Mouse (Mus musculus): ENCODE results near the gene Rap2c. TPM values are rescaled to one million over a fixed set of nuclear protein-coding genes. Genes with fewer than 3 reads are reported as not detected.

Gene Rap2c
- polyA plus RNA-seq, 1 experiment from 2014 or later, result 32.5 TPM

DNA sequence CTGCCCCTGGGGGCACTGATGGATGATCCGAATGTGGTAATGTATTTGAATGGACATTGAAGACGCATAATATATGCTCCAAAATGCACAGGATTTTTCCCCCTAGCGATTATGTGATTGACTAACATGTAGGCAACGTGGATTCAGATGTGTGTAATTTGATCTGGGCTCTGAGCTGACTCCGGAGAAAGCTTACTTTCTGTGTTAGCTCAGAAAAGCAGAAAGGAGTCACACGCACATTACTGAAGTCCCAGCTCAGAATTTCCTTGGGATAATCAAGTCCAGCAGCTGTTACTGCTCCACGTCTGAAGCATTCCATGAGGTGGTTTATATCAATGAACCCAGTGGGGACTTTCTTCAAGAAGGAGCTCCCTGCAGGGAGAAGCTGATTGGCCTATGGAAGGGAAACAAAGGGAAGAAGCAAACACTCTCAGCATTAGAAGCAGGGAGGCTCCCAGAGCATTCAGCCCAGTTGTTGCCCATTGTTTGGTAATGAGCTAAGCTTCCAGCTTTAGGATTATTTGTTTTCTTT, 17.9 kb upstream of the Rap2c start:
- Histone ChIP-seq H3K36me3 (ENCODE audit: control insufficient read depth, insufficient read depth, low read length) (no peaks in the 10 kb centered on the region), H3K4me1 (ENCODE audit: control insufficient read depth, insufficient read depth, low read length) (no peaks in the 10 kb centered on the region), H3K4me3 (ENCODE audit: low read depth, low read length) (no peak overlapping the region), H3K9me3 (replicated peaks; ENCODE audit: control insufficient read depth, low read length) (no peaks in the 10 kb centered on the region), H3K4me2 (no peak overlapping the region), H3K27me3 (ENCODE audit: control insufficient read depth, insufficient read depth, low read length) (no peaks in the 10 kb centered on the region), H3K9ac (ENCODE audit: low read depth, low read length) (no peak overlapping the region), H3K27ac (ENCODE audit: low read depth, low read length) (no peak overlapping the region)
- ATAC-seq (replicated peaks; ENCODE audit: insufficient number of reproducible peaks, low FRiP score, low TSS enrichment), result no peak
- 28% methylated on average over 7 of the region's 7 CpGs for WGBS (ENCODE audit: insufficient replicate concordance)

DNA sequence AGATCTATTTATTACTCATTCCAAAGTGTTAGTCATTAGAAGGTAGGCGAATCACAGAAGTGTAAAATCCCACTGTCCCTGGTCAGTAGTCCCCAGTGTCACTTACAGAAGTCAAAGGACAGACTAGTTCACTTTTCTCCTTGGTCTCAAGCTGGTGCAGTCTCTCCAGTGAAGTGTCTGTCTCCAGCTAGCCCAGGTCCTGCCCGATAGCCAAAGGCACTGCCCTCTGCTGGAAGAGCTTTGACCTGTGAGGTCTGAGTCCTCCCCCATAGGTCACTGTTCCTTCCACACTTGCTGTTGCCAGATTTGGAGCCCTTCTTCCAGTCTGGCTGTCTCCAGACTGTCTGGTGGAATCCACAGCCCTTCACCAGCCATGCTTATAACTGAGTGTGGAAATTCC, 2.1 kb upstream of the Rap2c start:
- Histone ChIP-seq H3K9ac (ENCODE audit: low read depth, low read length) (peak overlapping the region; percentile 85; the same call in 1 of the 2 replicates), H3K36me3 (ENCODE audit: control insufficient read depth, insufficient read depth, low read length) (no peaks in the 10 kb centered on the region), H3K4me1 (ENCODE audit: control insufficient read depth, insufficient read depth, low read length) (0 out of 2 replicates have a peak, but pooled peaks cover 2% of the 10 kb centered on the region), H3K27ac (ENCODE audit: low read depth, low read length) (peak overlapping the region; percentile 98), H3K4me2 (peak overlapping the region; percentile 55), H3K9me3 (replicated peaks; ENCODE audit: control insufficient read depth, low read length) (no peaks in the 10 kb centered on the region), H3K4me3 (ENCODE audit: low read depth, low read length) (0 out of 2 replicates have a peak overlapping the region, but pooled peaks have one; percentile 55), H3K27me3 (ENCODE audit: control insufficient read depth, insufficient read depth, low read length) (no peaks in the 10 kb centered on the region)
- 31% methylated on average over 2 of the region's 2 CpGs for WGBS (ENCODE audit: insufficient replicate concordance)
- no peak for ATAC-seq (replicated peaks; ENCODE audit: insufficient number of reproducible peaks, low FRiP score, low TSS enrichment)

DNA sequence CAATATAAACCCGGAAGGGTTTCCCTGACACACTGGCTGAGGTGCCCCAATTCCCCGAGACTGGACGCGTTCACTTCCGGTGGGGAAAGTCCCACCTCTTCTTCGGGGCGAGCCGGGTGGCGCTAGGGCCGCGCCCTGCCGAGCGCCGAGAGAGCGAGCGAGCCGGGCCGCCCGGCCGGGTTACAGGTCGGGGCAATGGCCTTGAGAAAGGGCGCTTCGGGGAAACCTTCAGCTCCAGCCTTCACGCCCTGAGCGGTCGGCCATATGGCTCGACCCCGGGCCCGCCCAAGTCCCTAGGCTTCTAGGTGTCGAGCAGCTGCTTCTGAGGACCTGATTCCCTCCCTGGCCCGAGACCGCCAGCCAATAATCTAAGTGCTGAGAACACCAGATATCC, 965 bp upstream of the Rap2c start:
- peak; percentile 81; the same call in 1 of the 2 replicates for ATAC-seq (replicated peaks; ENCODE audit: insufficient number of reproducible peaks, low FRiP score, low TSS enrichment)
- H3K4me1 ChIP-seq (ENCODE audit: control insufficient read depth, insufficient read depth, low read length), result 0 out of 2 replicates have a peak, but pooled peaks cover 2% of the 10 kb centered on the region
- peak overlapping the region; percentile 55 for H3K4me3 ChIP-seq (ENCODE audit: low read depth, low read length)
- H3K27me3 ChIP-seq (ENCODE audit: control insufficient read depth, insufficient read depth, low read length), result no peaks in the 10 kb centered on the region
- H3K9me3 ChIP-seq (replicated peaks; ENCODE audit: control insufficient read depth, low read length), result no peaks in the 10 kb centered on the region
- peak overlapping the region; percentile 85 for H3K9ac ChIP-seq (ENCODE audit: low read depth, low read length)
- 16% methylated on average over 26 of the region's 32 CpGs for WGBS (ENCODE audit: insufficient replicate concordance)
- peak overlapping the region; percentile 98 for H3K27ac ChIP-seq (ENCODE audit: low read depth, low read length)
- H3K4me2 ChIP-seq, result peak overlapping the region; percentile 55
- no peaks in the 10 kb centered on the region; the same call in 1 of the 2 replicates for H3K36me3 ChIP-seq (ENCODE audit: control insufficient read depth, insufficient read depth, low read length)

DNA sequence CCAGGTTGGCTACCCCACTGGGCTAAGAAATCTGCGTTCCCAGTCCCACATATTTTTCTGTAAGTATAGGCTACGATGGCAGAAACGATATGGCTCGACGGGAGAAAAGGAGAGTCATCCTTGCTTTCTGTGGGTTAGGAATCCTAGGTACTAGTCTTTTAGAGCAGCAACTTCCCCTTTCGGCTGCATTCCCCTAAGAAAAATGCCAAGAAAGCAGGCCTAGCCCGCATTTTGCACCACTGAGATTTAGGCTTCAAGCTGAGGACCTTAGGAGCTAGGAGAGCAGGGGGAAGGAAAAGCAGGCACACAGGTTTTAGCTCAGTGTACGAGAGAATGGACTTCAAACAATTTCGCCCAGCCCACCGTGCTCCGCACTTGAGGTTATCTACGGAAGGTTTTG, 892 bp downstream of the Rap2c start:
- peak overlapping the region; percentile 63 for H3K4me2 ChIP-seq
- no peaks in the 10 kb centered on the region; the same call in 1 of the 2 replicates for H3K36me3 ChIP-seq (ENCODE audit: control insufficient read depth, insufficient read depth, low read length)
- ATAC-seq (replicated peaks; ENCODE audit: insufficient number of reproducible peaks, low FRiP score, low TSS enrichment), result no peak
- H3K27ac ChIP-seq (ENCODE audit: low read depth, low read length), result no peak overlapping the region
- peak overlapping the region; percentile 85 for H3K9ac ChIP-seq (ENCODE audit: low read depth, low read length)
- H3K4me3 ChIP-seq (ENCODE audit: low read depth, low read length), result peak overlapping the region; percentile 55
- H3K27me3 ChIP-seq (ENCODE audit: control insufficient read depth, insufficient read depth, low read length), result no peaks in the 10 kb centered on the region; the same call in 1 of the 2 replicates
- H3K9me3 ChIP-seq (replicated peaks; ENCODE audit: control insufficient read depth, low read length), result no peaks in the 10 kb centered on the region
- WGBS (ENCODE audit: insufficient replicate concordance), result 20% methylated on average over 12 of the region's 12 CpGs
- H3K4me1 ChIP-seq (ENCODE audit: control insufficient read depth, insufficient read depth, low read length), result 0 out of 2 replicates have a peak, but pooled peaks cover 2% of the 10 kb centered on the region

DNA sequence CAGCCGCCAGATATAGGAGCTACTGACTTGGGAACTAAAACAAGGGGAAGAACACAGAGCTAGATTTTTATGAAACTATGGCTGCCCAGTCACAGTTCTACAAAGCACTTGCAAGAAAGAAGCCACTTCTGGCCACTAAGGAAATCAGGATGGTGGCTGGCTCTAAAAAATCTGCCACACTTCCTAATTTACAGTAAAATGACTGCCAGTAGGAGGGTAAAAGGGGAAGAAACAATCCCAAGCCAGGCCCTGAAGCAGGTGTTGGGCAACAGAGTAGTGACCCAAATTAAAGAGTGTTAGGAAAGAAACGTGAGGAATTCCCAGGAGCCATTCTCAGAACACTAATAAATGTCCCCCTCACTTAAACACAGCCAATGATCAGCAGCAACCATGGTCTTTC, 5.5 kb downstream of the Rap2c start:
- no peak overlapping the region for H3K4me2 ChIP-seq
- H3K27me3 ChIP-seq (ENCODE audit: control insufficient read depth, insufficient read depth, low read length), result no peaks in the 10 kb centered on the region; the same call in 1 of the 2 replicates
- H3K9me3 ChIP-seq (replicated peaks; ENCODE audit: control insufficient read depth, low read length), result no peaks in the 10 kb centered on the region
- H3K4me3 ChIP-seq (ENCODE audit: low read depth, low read length), result no peak overlapping the region
- no peak overlapping the region for H3K27ac ChIP-seq (ENCODE audit: low read depth, low read length)
- no peak overlapping the region for H3K9ac ChIP-seq (ENCODE audit: low read depth, low read length)
- H3K36me3 ChIP-seq (ENCODE audit: control insufficient read depth, insufficient read depth, low read length), result no peaks in the 10 kb centered on the region; the same call in 1 of the 2 replicates
- WGBS (ENCODE audit: insufficient replicate concordance), result 84% methylated on average over 2 of the region's 2 CpGs
- no peak for ATAC-seq (replicated peaks; ENCODE audit: insufficient number of reproducible peaks, low FRiP score, low TSS enrichment)
- 0 out of 2 replicates have a peak, but pooled peaks cover 2% of the 10 kb centered on the region for H3K4me1 ChIP-seq (ENCODE audit: control insufficient read depth, insufficient read depth, low read length)

DNA sequence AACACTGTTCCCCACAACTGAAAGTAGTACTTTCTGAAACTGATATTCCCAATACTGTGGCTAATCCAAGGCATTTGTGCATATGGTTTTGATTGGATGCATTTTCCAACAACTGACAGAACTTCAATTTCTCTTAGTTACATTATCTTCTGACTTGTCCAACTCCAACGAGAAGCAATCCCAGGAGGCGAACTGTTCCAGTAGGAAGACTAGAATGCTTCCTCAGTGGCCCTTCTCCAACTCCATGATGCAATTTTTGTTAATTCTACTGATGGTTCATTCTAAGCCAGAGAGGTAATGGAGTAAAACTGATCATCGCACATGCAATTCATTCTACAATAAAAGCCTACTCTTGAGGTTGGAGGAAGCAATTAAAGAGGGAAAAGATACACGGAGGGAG, 7.5 kb downstream of the Rap2c start:
- 78% methylated on average over 4 of the region's 4 CpGs for WGBS (ENCODE audit: insufficient replicate concordance)
- Histone ChIP-seq H3K4me2 (no peak overlapping the region), H3K4me3 (ENCODE audit: low read depth, low read length) (no peak overlapping the region), H3K27ac (ENCODE audit: low read depth, low read length) (no peak overlapping the region), H3K9me3 (replicated peaks; ENCODE audit: control insufficient read depth, low read length) (no peaks in the 10 kb centered on the region), H3K4me1 (ENCODE audit: control insufficient read depth, insufficient read depth, low read length) (no peaks in the 10 kb centered on the region), H3K27me3 (ENCODE audit: control insufficient read depth, insufficient read depth, low read length) (no peaks in the 10 kb centered on the region; the same call in 1 of the 2 replicates), H3K9ac (ENCODE audit: low read depth, low read length) (no peak overlapping the region), H3K36me3 (ENCODE audit: control insufficient read depth, insufficient read depth, low read length) (no peaks in the 10 kb centered on the region; the same call in 1 of the 2 replicates)
- no peak for ATAC-seq (replicated peaks; ENCODE audit: insufficient number of reproducible peaks, low FRiP score, low TSS enrichment)

DNA sequence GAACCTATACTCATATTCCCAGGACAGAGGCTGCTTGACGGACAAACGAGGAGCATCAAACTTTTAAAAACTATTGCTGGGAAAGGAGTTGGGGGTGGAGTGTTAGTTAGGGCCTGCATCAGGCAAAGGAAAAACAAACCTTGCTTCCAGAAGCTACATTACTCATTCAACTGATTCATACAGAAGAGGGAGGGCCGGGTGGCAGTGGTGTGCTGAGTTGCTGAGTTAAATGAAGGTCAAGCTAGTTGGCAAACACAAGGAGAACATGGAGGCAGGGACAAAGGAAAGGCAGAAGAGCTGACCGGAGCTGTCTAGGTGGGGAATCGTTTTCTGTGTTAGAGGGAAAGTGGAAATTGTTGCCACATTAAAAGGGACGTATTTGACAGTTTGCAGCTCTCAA, 17.0 kb downstream of the Rap2c start:
- no peak overlapping the region for H3K9ac ChIP-seq (ENCODE audit: low read depth, low read length)
- no peak for ATAC-seq (replicated peaks; ENCODE audit: insufficient number of reproducible peaks, low FRiP score, low TSS enrichment)
- WGBS (ENCODE audit: insufficient replicate concordance), result 82% methylated on average over 6 of the region's 6 CpGs

DNA sequence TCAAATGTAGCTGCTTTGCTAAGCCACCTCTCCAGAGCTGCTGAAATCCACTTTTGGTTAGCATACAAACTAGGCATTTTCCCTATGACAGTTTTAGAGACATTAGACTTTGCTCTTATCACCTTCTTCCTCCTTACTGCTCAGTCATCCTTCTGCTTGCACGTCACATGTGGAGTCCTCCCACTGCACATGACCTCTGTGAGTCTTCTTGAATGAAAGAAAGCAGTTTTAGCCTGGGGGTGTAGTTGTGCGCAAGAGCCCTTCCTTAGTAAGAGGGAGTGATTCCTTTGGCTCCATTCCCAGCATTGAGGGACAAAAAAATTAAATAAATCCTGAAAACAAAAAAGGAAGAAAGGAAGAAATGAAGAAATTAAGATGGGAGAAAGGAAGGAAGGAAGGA, 22.5 kb downstream of the Rap2c start:
- no peak for ATAC-seq (replicated peaks; ENCODE audit: insufficient number of reproducible peaks, low FRiP score, low TSS enrichment)
- H3K27ac ChIP-seq (ENCODE audit: low read depth, low read length), result no peak overlapping the region
- H3K27me3 ChIP-seq (ENCODE audit: control insufficient read depth, insufficient read depth, low read length), result peaks cover 1% of the 10 kb centered on the region; the same call in 1 of the 2 replicates
- no peak overlapping the region for H3K4me2 ChIP-seq
- WGBS (ENCODE audit: insufficient replicate concordance), result 63% methylated on average over 2 of the region's 2 CpGs
- H3K4me3 ChIP-seq (ENCODE audit: low read depth, low read length), result no peak overlapping the region
- no peaks in the 10 kb centered on the region for H3K4me1 ChIP-seq (ENCODE audit: control insufficient read depth, insufficient read depth, low read length)
- H3K36me3 ChIP-seq (ENCODE audit: control insufficient read depth, insufficient read depth, low read length), result no peaks in the 10 kb centered on the region
- no peaks in the 10 kb centered on the region for H3K9me3 ChIP-seq (replicated peaks; ENCODE audit: control insufficient read depth, low read length)
- no peak overlapping the region for H3K9ac ChIP-seq (ENCODE audit: low read depth, low read length)

More for the DNA sequence above, 17.0 kb downstream of the Rap2c start:
- Histone ChIP-seq H3K9me3 (replicated peaks; ENCODE audit: control insufficient read depth, low read length) (no peaks in the 10 kb centered on the region), H3K4me3 (ENCODE audit: low read depth, low read length) (no peak overlapping the region), H3K27me3 (ENCODE audit: control insufficient read depth, insufficient read depth, low read length) (no peaks in the 10 kb centered on the region), H3K27ac (ENCODE audit: low read depth, low read length) (no peak overlapping the region), H3K36me3 (ENCODE audit: control insufficient read depth, insufficient read depth, low read length) (no peaks in the 10 kb centered on the region), H3K4me1 (ENCODE audit: control insufficient read depth, insufficient read depth, low read length) (no peaks in the 10 kb centered on the region), H3K4me2 (no peak overlapping the region)

DNA sequence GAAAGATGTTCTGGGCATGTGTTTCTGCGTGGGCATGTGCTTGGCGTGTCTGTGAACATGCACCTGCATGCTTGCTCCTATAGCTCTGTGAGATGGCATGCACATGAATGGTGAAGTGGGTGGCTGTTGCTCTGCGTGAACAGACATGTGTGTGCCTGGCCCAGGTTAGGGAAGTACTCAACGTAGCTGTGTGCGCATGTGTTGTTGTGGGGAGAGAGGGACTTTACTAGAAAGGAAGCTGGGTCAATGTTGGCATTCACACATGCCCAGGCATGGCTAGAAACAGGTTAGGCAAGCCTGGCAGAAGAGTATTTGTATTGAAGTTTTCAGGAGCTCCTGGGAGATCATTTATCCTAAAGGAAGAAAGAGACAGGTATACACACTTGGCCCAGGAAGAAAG, 26.5 kb downstream of the Rap2c start:
- ATAC-seq (replicated peaks; ENCODE audit: insufficient number of reproducible peaks, low FRiP score, low TSS enrichment), result no peak
- H3K4me2 ChIP-seq, result no peak overlapping the region
- no peaks in the 10 kb centered on the region for H3K9me3 ChIP-seq (replicated peaks; ENCODE audit: control insufficient read depth, low read length)
- H3K36me3 ChIP-seq (ENCODE audit: control insufficient read depth, insufficient read depth, low read length), result no peaks in the 10 kb centered on the region
- H3K9ac ChIP-seq (ENCODE audit: low read depth, low read length), result no peak overlapping the region
- WGBS (ENCODE audit: insufficient replicate concordance), result 86% methylated on average over 5 of the region's 5 CpGs
- no peak overlapping the region for H3K4me3 ChIP-seq (ENCODE audit: low read depth, low read length)
- peaks cover 4% of the 10 kb centered on the region; the same call in 1 of the 2 replicates for H3K27me3 ChIP-seq (ENCODE audit: control insufficient read depth, insufficient read depth, low read length)
- H3K4me1 ChIP-seq (ENCODE audit: control insufficient read depth, insufficient read depth, low read length), result no peaks in the 10 kb centered on the region
- H3K27ac ChIP-seq (ENCODE audit: low read depth, low read length), result no peak overlapping the region
